Mouse (Mus musculus) midbrain, postnatal 0 days (tissue): Measurements from ENCODE around the gene Rpia. TPM values are rescaled to one million over a fixed set of nuclear protein-coding genes. Genes with fewer than 3 reads are reported as not detected.
"Not testable (repeated sequence)": the region's sequence is repeated elsewhere in the genome, so short reads cannot be mapped to it uniquely, and the experiment has no call there.

Experiments
- ATAC-seq: fragments of 200-750 bp; cut with Nextera tagmentation; 2 replicates; pipeline ENCODE4 v1.8.0; 2017; ENCODE audit warnings: moderate number of reproducible peaks, mild to moderate bottlenecking, moderate TSS enrichment, moderate library complexity; ENCODE audit not compliant: low FRiP score
- DNase-seq: peaks from one replicate; pipeline ENCODE4 v3.0.0-alpha.2; 2015; ENCODE audit warnings: low spot score
- H3K27ac ChIP-seq: fragments of 300-500 bp; sonication (generic); 2 replicates; pipeline ENCODE4 v1.5.1; 2014; ENCODE audit warnings: low read depth, mild to moderate bottlenecking, low read length, mixed read lengths
- H3K27me3 ChIP-seq: fragments of 300-500 bp; sonication (generic); 2 replicates; pipeline ENCODE4 v1.6.1; 2014; ENCODE audit warnings: low read length, control low read depth, mixed read lengths; ENCODE audit not compliant: insufficient read depth
- H3K36me3 ChIP-seq: fragments of 300-500 bp; sonication (generic); 2 replicates; pipeline ENCODE4 v1.6.1; 2014; ENCODE audit warnings: low read length, control low read depth, mixed read lengths; ENCODE audit not compliant: insufficient read depth
- H3K4me1 ChIP-seq: fragments of 300-500 bp; sonication (generic); 2 replicates; pipeline ENCODE4 v1.6.1; 2014; ENCODE audit warnings: mild to moderate bottlenecking, control low read depth, antibody characterized with exemption, low read length, mixed read lengths; ENCODE audit not compliant: insufficient read depth
- H3K4me2 ChIP-seq: fragments of 300-500 bp; sonication (generic); 2 replicates; pipeline ENCODE4 v1.6.1; 2014; ENCODE audit warnings: low read depth, mild to moderate bottlenecking, low read length, mixed read lengths; ENCODE audit not compliant: poor library complexity, severe bottlenecking
- H3K4me3 ChIP-seq: fragments of 300-500 bp; sonication (generic); 2 replicates; pipeline ENCODE4 v1.5.1; 2014; ENCODE audit warnings: low read depth, mild to moderate bottlenecking, low read length, moderate library complexity
- H3K9ac ChIP-seq: fragments of 300-500 bp; sonication (generic); replicated peaks from 2 replicates; pipeline ENCODE4 v1.6.1; 2014; ENCODE audit warnings: mild to moderate bottlenecking, low read length, moderate library complexity, mixed read lengths; ENCODE audit not compliant: poor library complexity, severe bottlenecking
- H3K9me3 ChIP-seq: fragments of 300-500 bp; sonication (generic); 2 replicates; pipeline ENCODE4 v1.6.1; 2016; ENCODE audit warnings: low read length, control low read depth
- CTCF ChIP-seq: IDR thresholded peaks from 2 replicates; pipeline ENCODE4 v1.5.1; 2016; ENCODE audit warnings: antibody characterized with exemption, mild to moderate bottlenecking
- WGBS: fragments of 180-500 bp; shearing (Covaris S2); extraction: QIAGEN DNeasy Blood & Tissue Kit; methylation state at CpG from one replicate; pipeline ENCODE4 v1.1.7; 2014; 5-methylcytosine and 5-hydroxymethylcytosine counted together
- polyA plus RNA-seq: library from polyadenylated mRNA; unstranded; fragments of >200 nt; fragmentation: Nextera tagmentation; extraction: Ambion mirVana; gene quantifications from 2 replicates; pipeline ENCODE4 v1.2.1, GENCODE M21; 2015
- total RNA-seq: library from RNA; depleted of rRNA; stranded (reverse); fragments of >200 nt; gene quantifications from 2 replicates; pipeline ENCODE4 v1.2.3, GENCODE M21; 2014

Rpia gene
- total and polyA plus RNA-seq, 2 experiments from 2014 or later: 1.4 to 15.5 TPM

GRCm38 (mm10) chr6:70829451-70829850 is 37.4 kb upstream of the Rpia start:
- no peak for TF ChIP-seq CTCF
- Histone ChIP-seq H3K27ac (no peak overlapping the region), H3K4me2 (no peak overlapping the region), H3K4me3 (no peak overlapping the region), H3K9me3 (no peaks in the 10 kb centered on the region), H3K27me3 (no peaks in the 10 kb centered on the region), H3K9ac (no peak overlapping the region), H3K4me1 (no peaks in the 10 kb centered on the region), H3K36me3 (no peaks in the 10 kb centered on the region)
- WGBS: 70% methylated on average over 2 of the region's 2 CpGs
- no peak for ATAC-seq
- DNase-seq: no peak

DNA sequence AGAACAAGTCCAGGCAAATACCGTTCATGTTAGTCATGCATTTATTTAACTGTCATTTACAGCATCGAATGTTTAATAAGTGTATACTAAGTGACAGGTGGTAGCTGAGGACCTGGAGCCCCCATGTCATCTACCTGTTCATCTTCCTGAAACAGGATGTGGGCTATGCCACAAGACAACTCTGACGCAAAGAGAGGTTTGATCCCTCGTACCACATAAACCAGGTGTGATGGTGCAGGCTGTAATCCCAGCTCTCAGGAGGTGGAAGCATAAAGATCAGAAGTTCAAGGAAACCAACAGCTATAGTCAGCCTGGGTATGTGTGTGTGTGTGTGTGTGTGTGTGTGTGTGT is 32.9 kb upstream of the Rpia start:
- H3K9me3 ChIP-seq: no peaks in the 10 kb centered on the region
- H3K9ac ChIP-seq: no peak overlapping the region
- 48% methylated on average over 4 of the region's 4 CpGs for WGBS
- H3K4me2 ChIP-seq: peak overlapping the region; percentile 85
- ATAC-seq: no peak
- H3K4me3 ChIP-seq: peak overlapping the region; percentile 48
- H3K36me3 ChIP-seq: no peaks in the 10 kb centered on the region
- no peak for DNase-seq
- no peak for TF ChIP-seq CTCF
- no peaks in the 10 kb centered on the region for H3K27me3 ChIP-seq
- H3K27ac ChIP-seq: no peak overlapping the region
- peaks cover 3% of the 10 kb centered on the region; the same call in 1 of the 2 replicates for H3K4me1 ChIP-seq

DNA sequence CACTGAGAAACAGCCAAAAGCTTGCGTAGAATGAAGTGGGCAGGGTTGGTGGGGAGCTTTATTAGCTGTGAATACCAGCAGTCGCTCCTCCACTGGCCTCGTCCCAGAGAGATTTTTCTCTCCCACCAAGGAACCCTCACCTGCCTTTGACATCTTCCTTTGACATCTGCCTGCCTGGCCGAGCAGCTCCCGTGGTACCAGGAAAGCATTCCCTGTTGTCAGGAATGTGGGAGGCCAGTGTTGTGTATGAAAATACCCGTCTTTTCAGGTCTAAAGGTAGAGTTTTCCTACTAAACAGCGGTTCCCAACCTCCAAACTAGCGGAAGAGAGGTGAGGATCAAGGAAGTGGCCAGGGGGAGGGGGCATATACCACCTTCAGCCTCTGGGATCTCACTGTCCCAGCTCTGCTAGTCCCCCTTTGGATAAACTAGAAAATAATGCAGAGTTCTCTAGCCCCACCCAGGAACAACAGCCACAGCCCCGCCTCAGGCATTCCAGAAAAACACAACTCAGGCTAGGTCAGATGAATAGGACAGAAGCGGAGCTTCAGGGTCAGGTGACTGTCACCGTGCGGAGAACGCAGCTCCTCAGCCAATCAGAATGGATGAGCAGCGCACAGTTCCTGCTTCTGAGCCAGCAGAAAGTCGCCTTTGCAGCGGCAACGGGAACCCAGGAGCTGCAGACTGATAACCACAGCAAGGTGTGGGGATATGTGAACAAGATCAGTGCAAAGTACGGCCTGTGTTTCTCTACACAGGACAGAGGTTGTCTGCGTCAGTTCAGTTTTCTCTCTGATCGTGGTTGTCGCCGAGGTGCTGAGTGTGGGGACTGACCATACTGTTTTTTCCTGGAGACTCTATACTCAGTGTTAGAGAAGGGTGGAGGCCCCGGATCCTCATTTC is 32.3 kb upstream of the Rpia start:
- H3K27me3 ChIP-seq: no peaks in the 10 kb centered on the region
- no peak for TF ChIP-seq CTCF
- 8% methylated on average over 23 of the region's 23 CpGs for WGBS

GRCm38 (mm10) chr6:70823277-70823676 is 31.2 kb upstream of the Rpia start:
- not testable (repeated sequence) for ATAC-seq, H3K4me2 ChIP-seq, H3K27ac ChIP-seq, H3K9me3 ChIP-seq, DNase-seq, H3K9ac ChIP-seq, H3K4me1 ChIP-seq, H3K27me3 ChIP-seq, H3K4me3 ChIP-seq, H3K36me3 ChIP-seq
- 71% methylated on average over 4 of the region's 4 CpGs for WGBS

More for the DNA sequence above, 32.3 kb upstream of the Rpia start:
- Histone ChIP-seq H3K9me3 (no peaks in the 10 kb centered on the region), H3K4me1 (peaks cover 3% of the 10 kb centered on the region; the same call in 1 of the 2 replicates), H3K36me3 (no peaks in the 10 kb centered on the region), H3K9ac (peak overlapping the region; percentile 60), H3K4me3 (peak overlapping the region; percentile 48), H3K27ac (no peak overlapping the region), H3K4me2 (peak overlapping the region; percentile 85)
- ATAC-seq (peak; percentile 89), DNase-seq (peak; percentile 78)

DNA sequence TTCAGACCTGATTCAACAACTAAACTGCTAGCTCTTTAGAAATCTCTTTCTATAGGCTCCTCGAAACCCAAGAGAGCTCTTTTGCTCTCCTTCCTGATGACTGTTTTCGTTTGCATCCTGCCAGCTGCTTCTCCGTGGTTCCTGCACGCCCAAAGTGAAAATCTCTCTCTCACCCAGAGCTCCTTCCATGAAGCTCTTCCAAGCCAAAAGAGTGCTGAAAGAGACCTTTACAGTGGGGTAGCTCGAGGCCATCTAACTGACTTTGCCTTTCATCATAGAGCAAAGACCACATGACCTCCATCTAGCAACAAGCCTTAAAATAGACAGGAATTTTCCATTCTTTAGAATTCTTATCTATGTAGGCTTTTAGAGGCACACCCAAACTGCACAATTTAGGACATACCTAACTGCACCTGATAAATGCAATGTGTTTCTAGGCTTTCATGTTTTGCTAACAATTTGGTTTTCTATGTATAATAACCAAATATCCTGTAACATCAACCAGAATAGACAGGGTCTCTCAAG is 30.4 kb upstream of the Rpia start:
- no peak for TF ChIP-seq CTCF
- Histone ChIP-seq H3K4me1 (peaks cover 3% of the 10 kb centered on the region; the same call in 1 of the 2 replicates), H3K4me2 (no peak overlapping the region), H3K9me3 (no peaks in the 10 kb centered on the region), H3K27me3 (no peaks in the 10 kb centered on the region), H3K27ac (no peak overlapping the region), H3K4me3 (no peak overlapping the region), H3K36me3 (no peaks in the 10 kb centered on the region), H3K9ac (no peak overlapping the region)
- DNase-seq (no peak), ATAC-seq (no peak)
- 69% methylated on average over 5 of the region's 5 CpGs for WGBS

GRCm38 (mm10) chr6:70821566-70821965 is 29.5 kb upstream of the Rpia start:
- Histone ChIP-seq H3K4me3 (no peak overlapping the region), H3K36me3 (no peaks in the 10 kb centered on the region), H3K9me3 (no peaks in the 10 kb centered on the region), H3K4me1 (peaks cover 3% of the 10 kb centered on the region; the same call in 1 of the 2 replicates), H3K27ac (no peak overlapping the region), H3K27me3 (no peaks in the 10 kb centered on the region), H3K4me2 (no peak overlapping the region), H3K9ac (no peak overlapping the region)
- no peak for ATAC-seq
- 78% methylated on average over 2 of the region's 2 CpGs for WGBS
- DNase-seq: no peak
- no peak for TF ChIP-seq CTCF
